Mouse (Mus musculus): ENCODE measurements around the gene Ovol2. TPM values are rescaled to one million over a fixed set of nuclear protein-coding genes. Genes with fewer than 3 reads are reported as not detected.
A peak's percentile ranks its signal among the peaks of the same experiment; 100 is the strongest.

Gene Ovol2
- polyA plus RNA-seq, 1 experiment from 2014 or later: 4.1 TPM

- Histone ChIP-seq H3K4me3 (ENCODE audit: low read length) (peak overlapping the region; percentile 62), H3K36me3 (ENCODE audit: control insufficient read depth, insufficient read depth, low read length) (no peaks in the 10 kb centered on the region), H3K27ac (ENCODE audit: low read length) (no peak overlapping the region), H3K4me2 (ENCODE audit: low read depth, low read length) (peak overlapping the region; percentile 97), H3K27me3 (ENCODE audit: control insufficient read depth, insufficient read depth, low read depth, low read length) (peaks cover 43% of the 10 kb centered on the region), H3K9ac (ENCODE audit: low read length) (peak overlapping the region; percentile 66), H3K4me1 (replicated peaks; ENCODE audit: control insufficient read depth, insufficient read depth, low read length) (peaks cover 18% of the 10 kb centered on the region), H3K9me3 (ENCODE audit: control insufficient read depth, low read length) (no peaks in the 10 kb centered on the region)
- ATAC-seq (ENCODE audit: low read depth): peak; percentile 20
- WGBS: 3% methylated on average over 24 of the region's 41 CpGs
These were observed 1.5 kb downstream of the Ovol2 start for GRCm38 (mm10) chr2:144330352-144330959.

- H3K4me1 ChIP-seq (replicated peaks; ENCODE audit: control insufficient read depth, insufficient read depth, low read length): peaks cover 18% of the 10 kb centered on the region
- H3K4me2 ChIP-seq (ENCODE audit: low read depth, low read length): peak overlapping the region; percentile 97
- H3K36me3 ChIP-seq (ENCODE audit: control insufficient read depth, insufficient read depth, low read length): no peaks in the 10 kb centered on the region
- no peaks in the 10 kb centered on the region for H3K9me3 ChIP-seq (ENCODE audit: control insufficient read depth, low read length)
- 0 out of 2 replicates have a peak overlapping the region, but pooled peaks have one; percentile 4 for H3K9ac ChIP-seq (ENCODE audit: low read length)
- H3K27me3 ChIP-seq (ENCODE audit: control insufficient read depth, insufficient read depth, low read depth, low read length): peaks cover 42% of the 10 kb centered on the region
- no peak for ATAC-seq (ENCODE audit: low read depth)
- WGBS: 5% methylated on average over 10 of the region's 10 CpGs
- H3K4me3 ChIP-seq (ENCODE audit: low read length): peak overlapping the region; percentile 62
- no peak overlapping the region for H3K27ac ChIP-seq (ENCODE audit: low read length)
These were observed 2.0 kb downstream of the Ovol2 start for GRCm38 (mm10) chr2:144329937-144330336.

- Histone ChIP-seq H3K27ac (ENCODE audit: low read length) (no peak overlapping the region), H3K4me1 (replicated peaks; ENCODE audit: control insufficient read depth, insufficient read depth, low read length) (peaks cover 18% of the 10 kb centered on the region), H3K9ac (ENCODE audit: low read length) (0 out of 2 replicates have a peak overlapping the region, but pooled peaks have one; percentile 4), H3K36me3 (ENCODE audit: control insufficient read depth, insufficient read depth, low read length) (no peaks in the 10 kb centered on the region), H3K27me3 (ENCODE audit: control insufficient read depth, insufficient read depth, low read depth, low read length) (peaks cover 38% of the 10 kb centered on the region), H3K9me3 (ENCODE audit: control insufficient read depth, low read length) (no peaks in the 10 kb centered on the region), H3K4me2 (ENCODE audit: low read depth, low read length) (peak overlapping the region; percentile 97), H3K4me3 (ENCODE audit: low read length) (peak overlapping the region; percentile 62)
- WGBS: 3% methylated on average over 7 of the region's 10 CpGs
- ATAC-seq (ENCODE audit: low read depth): no peak
These were observed 2.5 kb downstream of the Ovol2 start for GRCm38 (mm10) chr2:144329451-144329850.

- 71% methylated on average over 3 of the region's 3 CpGs for WGBS
- no peaks in the 10 kb centered on the region for H3K36me3 ChIP-seq (ENCODE audit: control insufficient read depth, insufficient read depth, low read length)
- no peak overlapping the region for H3K27ac ChIP-seq (ENCODE audit: low read length)
- no peak overlapping the region for H3K9ac ChIP-seq (ENCODE audit: low read length)
- no peak for ATAC-seq (ENCODE audit: low read depth)
- no peaks in the 10 kb centered on the region for H3K9me3 ChIP-seq (ENCODE audit: control insufficient read depth, low read length)
- H3K4me2 ChIP-seq (ENCODE audit: low read depth, low read length): no peak overlapping the region
- no peaks in the 10 kb centered on the region for H3K4me1 ChIP-seq (replicated peaks; ENCODE audit: control insufficient read depth, insufficient read depth, low read length)
- no peak overlapping the region for H3K4me3 ChIP-seq (ENCODE audit: low read length)
- peaks cover 1% of the 10 kb centered on the region for H3K27me3 ChIP-seq (ENCODE audit: control insufficient read depth, insufficient read depth, low read depth, low read length)
These were observed 7.7 kb downstream of the Ovol2 start for GRCm38 (mm10) chr2:144324218-144324617.

DNA sequence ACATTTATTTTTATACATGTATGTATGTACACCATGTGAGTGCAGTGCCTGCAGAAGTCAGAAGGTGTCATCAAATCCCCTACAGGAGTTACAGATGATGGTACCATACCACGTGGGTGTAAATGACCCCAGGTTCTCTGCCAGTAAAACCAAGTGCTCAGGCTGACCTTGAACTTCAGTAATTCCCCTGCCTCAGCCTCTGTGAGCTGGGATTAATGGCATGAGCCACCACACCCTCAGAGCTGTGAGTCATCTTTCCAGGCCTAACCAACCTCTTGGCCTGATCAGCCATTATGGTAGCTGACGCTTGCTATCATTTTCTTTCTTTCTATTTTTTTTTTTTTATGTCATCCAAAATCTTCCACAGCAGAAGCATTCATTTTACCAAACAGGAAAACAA, 20.6 kb downstream of the Ovol2 start:
- Histone ChIP-seq H3K9ac (ENCODE audit: low read length) (no peak overlapping the region), H3K4me2 (ENCODE audit: low read depth, low read length) (no peak overlapping the region), H3K36me3 (ENCODE audit: control insufficient read depth, insufficient read depth, low read length) (no peaks in the 10 kb centered on the region), H3K27me3 (ENCODE audit: control insufficient read depth, insufficient read depth, low read depth, low read length) (no peaks in the 10 kb centered on the region), H3K4me3 (ENCODE audit: low read length) (no peak overlapping the region), H3K9me3 (ENCODE audit: control insufficient read depth, low read length) (no peaks in the 10 kb centered on the region), H3K4me1 (replicated peaks; ENCODE audit: control insufficient read depth, insufficient read depth, low read length) (no peaks in the 10 kb centered on the region), H3K27ac (ENCODE audit: low read length) (no peak overlapping the region)
- no peak for ATAC-seq (ENCODE audit: low read depth)
- WGBS: 77% methylated on average over 2 of the region's 2 CpGs

GRCm38 (mm10) chr2:144310273-144310672, 21.7 kb downstream of the Ovol2 start:
- H3K27me3 ChIP-seq (ENCODE audit: control insufficient read depth, insufficient read depth, low read depth, low read length): no peaks in the 10 kb centered on the region
- H3K4me3 ChIP-seq (ENCODE audit: low read length): no peak overlapping the region
- H3K9me3 ChIP-seq (ENCODE audit: control insufficient read depth, low read length): no peaks in the 10 kb centered on the region
- no peaks in the 10 kb centered on the region for H3K4me1 ChIP-seq (replicated peaks; ENCODE audit: control insufficient read depth, insufficient read depth, low read length)
- H3K9ac ChIP-seq (ENCODE audit: low read length): no peak overlapping the region
- peak; percentile 74 for ATAC-seq (ENCODE audit: low read depth)
- no peaks in the 10 kb centered on the region for H3K36me3 ChIP-seq (ENCODE audit: control insufficient read depth, insufficient read depth, low read length)
- H3K27ac ChIP-seq (ENCODE audit: low read length): peak overlapping the region; percentile 18; the same call in 1 of the 2 replicates
- H3K4me2 ChIP-seq (ENCODE audit: low read depth, low read length): no peak overlapping the region
- WGBS: 41% methylated on average over 5 of the region's 5 CpGs

GRCm38 (mm10) chr2:144308561-144308960, 23.4 kb downstream of the Ovol2 start:
- H3K27ac ChIP-seq (ENCODE audit: low read length): no peak overlapping the region
- no peak for ATAC-seq (ENCODE audit: low read depth)
- H3K9ac ChIP-seq (ENCODE audit: low read length): no peak overlapping the region
- H3K4me1 ChIP-seq (replicated peaks; ENCODE audit: control insufficient read depth, insufficient read depth, low read length): no peaks in the 10 kb centered on the region
- 64% methylated on average over 8 of the region's 8 CpGs for WGBS
- no peaks in the 10 kb centered on the region for H3K9me3 ChIP-seq (ENCODE audit: control insufficient read depth, low read length)
- H3K27me3 ChIP-seq (ENCODE audit: control insufficient read depth, insufficient read depth, low read depth, low read length): no peaks in the 10 kb centered on the region
- no peak overlapping the region for H3K4me2 ChIP-seq (ENCODE audit: low read depth, low read length)
- no peak overlapping the region for H3K4me3 ChIP-seq (ENCODE audit: low read length)
- H3K36me3 ChIP-seq (ENCODE audit: control insufficient read depth, insufficient read depth, low read length): no peaks in the 10 kb centered on the region

DNA sequence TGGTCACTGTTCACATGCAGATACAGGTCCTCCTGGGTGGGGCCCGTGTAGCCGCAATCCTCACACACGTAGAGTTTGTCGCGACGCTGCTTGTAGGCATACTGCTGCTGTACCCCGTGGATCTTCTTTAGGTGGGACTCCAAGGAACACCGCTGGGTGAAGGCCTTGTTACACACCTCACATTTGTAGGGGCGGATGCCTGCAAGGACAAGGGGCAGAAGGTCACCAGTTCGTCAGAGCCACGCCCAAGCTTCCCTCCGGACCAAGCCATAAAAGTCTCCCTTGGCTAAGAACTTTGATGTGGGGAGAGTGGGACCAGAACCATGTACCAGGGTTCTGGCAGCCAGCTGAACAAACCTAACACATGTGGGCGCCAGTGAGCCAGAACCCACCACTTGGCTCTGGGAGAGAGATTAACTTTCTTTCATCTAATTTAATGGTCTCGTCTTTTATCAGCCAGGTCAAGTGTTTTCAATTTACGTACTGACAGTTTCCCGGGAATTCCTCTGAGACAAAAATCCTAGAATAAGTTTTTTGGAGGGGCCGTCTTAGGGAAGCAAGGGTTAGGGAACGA, 26.1 kb downstream of the Ovol2 start:
- Histone ChIP-seq H3K4me2 (ENCODE audit: low read depth, low read length) (no peak overlapping the region), H3K4me1 (replicated peaks; ENCODE audit: control insufficient read depth, insufficient read depth, low read length) (no peaks in the 10 kb centered on the region), H3K36me3 (ENCODE audit: control insufficient read depth, insufficient read depth, low read length) (no peaks in the 10 kb centered on the region), H3K27me3 (ENCODE audit: control insufficient read depth, insufficient read depth, low read depth, low read length) (no peaks in the 10 kb centered on the region), H3K9ac (ENCODE audit: low read length) (no peak overlapping the region), H3K27ac (ENCODE audit: low read length) (no peak overlapping the region), H3K9me3 (ENCODE audit: control insufficient read depth, low read length) (no peaks in the 10 kb centered on the region), H3K4me3 (ENCODE audit: low read length) (no peak overlapping the region)
- ATAC-seq (ENCODE audit: low read depth): no peak
- 65% methylated on average over 18 of the region's 18 CpGs for WGBS

DNA sequence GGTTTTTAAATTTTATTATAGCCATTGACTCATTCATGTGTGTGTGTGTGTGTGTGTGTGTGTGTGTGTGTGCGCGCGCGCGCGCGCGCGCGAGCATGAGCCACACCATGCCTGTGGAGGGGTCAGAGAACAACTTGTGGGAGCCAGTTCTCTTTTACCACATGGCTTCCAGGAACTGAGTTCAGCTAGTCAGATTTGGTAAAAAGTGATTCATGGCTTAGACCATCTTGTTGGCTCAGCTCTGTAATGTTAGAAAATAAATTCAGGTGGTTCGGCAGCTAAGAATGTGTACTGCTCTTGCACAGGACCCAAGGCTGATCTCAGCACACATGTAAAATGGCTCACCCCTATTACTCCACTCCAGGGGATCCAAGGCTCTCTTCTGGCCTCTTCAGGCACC, 30.8 kb downstream of the Ovol2 start:
- Histone ChIP-seq H3K36me3 (ENCODE audit: control insufficient read depth, insufficient read depth, low read length) (no peaks in the 10 kb centered on the region), H3K4me1 (replicated peaks; ENCODE audit: control insufficient read depth, insufficient read depth, low read length) (peaks cover 4% of the 10 kb centered on the region; the same call in 1 of the 2 replicates), H3K4me2 (ENCODE audit: low read depth, low read length) (no peak overlapping the region), H3K9ac (ENCODE audit: low read length) (no peak overlapping the region), H3K27ac (ENCODE audit: low read length) (no peak overlapping the region), H3K4me3 (ENCODE audit: low read length) (no peak overlapping the region), H3K9me3 (ENCODE audit: control insufficient read depth, low read length) (no peaks in the 10 kb centered on the region), H3K27me3 (ENCODE audit: control insufficient read depth, insufficient read depth, low read depth, low read length) (no peaks in the 10 kb centered on the region)
- 93% methylated on average over 11 of the region's 11 CpGs for WGBS
- ATAC-seq (ENCODE audit: low read depth): no peak
